Mouse (Mus musculus) liver, postnatal 0 days (tissue): ENCODE data around the gene Mrpl52.

Experiments used
- CTCF ChIP-seq: sonication (generic); IDR thresholded peaks from 2 replicates; pipeline ENCODE4 v1.5.1; 2016; ENCODE audit warnings: antibody characterized with exemption, low read depth
- EP300 ChIP-seq: IDR thresholded peaks from 2 replicates; pipeline ENCODE4 v1.6.1; 2016; ENCODE audit warnings: antibody characterized with exemption, low read depth, mild to moderate bottlenecking

DNA sequence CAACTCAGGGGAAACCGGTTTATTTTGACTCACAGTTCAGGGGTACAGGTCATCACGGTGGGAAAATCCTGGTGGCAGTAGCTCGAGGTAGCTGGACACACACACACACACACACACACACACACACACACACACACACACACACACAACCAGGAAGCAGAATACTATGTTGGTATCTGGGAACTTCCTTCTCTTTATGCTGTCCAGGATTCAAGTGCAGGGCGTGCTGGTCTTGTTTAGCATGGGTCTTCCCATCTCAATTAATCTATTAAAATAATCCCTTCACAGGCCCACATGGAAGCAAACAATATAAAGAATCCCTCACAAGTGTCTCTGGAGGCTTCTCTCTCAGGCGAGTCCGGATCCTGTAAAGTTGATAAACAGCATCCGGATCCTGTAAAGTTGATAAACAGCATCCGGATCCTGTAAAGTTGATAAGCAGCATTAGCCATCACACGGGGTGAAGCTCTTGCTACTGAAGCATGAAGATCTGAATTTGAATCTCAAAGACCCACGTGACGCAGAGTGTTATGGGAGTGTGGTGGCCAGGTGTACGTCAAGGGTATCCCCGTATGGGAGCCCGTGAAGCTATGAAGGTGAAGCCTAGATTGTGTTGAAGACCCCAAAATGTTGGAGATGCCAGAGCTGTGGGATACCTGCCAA lies 31.3 kb downstream of the Mrpl52 start:
- TF ChIP-seq CTCF (no peak), EP300 (0 out of 2 replicates have a peak, but pooled peaks have one; percentile 23)
